Mouse (Mus musculus) myocyte (in vitro differentiated cells): ENCODE data around the gene Med7.

Source experiments
- MAX ChIP-seq: IDR thresholded peaks from one replicate; pipeline ENCODE4 v1.6.1; 2011; ENCODE audit warnings: low read depth, mild to moderate bottlenecking, control low read depth
- POLR2A ChIP-seq: IDR thresholded peaks from one replicate; pipeline ENCODE4 v1.6.1; 2011; ENCODE audit warnings: low read depth, mild to moderate bottlenecking, control low read depth, moderate library complexity; ENCODE audit not compliant: insufficient read length
- POLR2AphosphoS2 ChIP-seq: IDR thresholded peaks from one replicate; pipeline ENCODE4 v1.6.1; 2011; ENCODE audit warnings: low read depth, control low read depth; ENCODE audit not compliant: insufficient read length
- TCF12 ChIP-seq: IDR thresholded peaks from one replicate; pipeline ENCODE4 v1.6.1; 2011; ENCODE audit warnings: mild to moderate bottlenecking, control low read depth; ENCODE audit not compliant: poor library complexity, insufficient read depth, severe bottlenecking

DNA sequence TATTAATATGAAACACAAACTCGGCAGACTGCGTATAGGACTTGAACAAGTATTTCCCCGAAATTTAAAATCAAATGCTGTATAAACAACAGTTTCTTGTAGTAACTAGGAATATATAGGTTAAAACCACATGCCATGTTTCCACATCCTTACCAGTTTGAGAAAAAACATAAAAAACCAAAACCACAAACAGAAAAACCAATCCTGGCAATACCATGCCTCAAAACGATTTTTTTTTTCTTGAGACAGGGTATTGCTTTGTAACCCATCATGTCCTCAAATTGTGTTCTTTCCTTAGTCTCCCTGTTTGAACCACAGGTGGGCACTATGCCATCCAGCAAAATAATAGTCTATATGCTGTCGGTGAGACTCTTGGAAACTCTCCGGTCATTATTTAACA is 9.4 kb downstream of the Med7 start:
- TF ChIP-seq TCF12 (no peak), POLR2A (no peak), MAX (no peak), POLR2AphosphoS2 (no peak)
